Mouse (Mus musculus) erythroblast, embryonic 14.5 days (primary cell): ENCODE results near the gene Mthfsd.

Source experiments
- GATA1 ChIP-seq: IDR thresholded peaks from 2 replicates; pipeline ENCODE4 v1.6.1; 2012; ENCODE audit warnings: low read length, inconsistent platforms, mixed read lengths
- TAL1 ChIP-seq: IDR thresholded peaks from 3 replicates; pipeline ENCODE4 v1.6.1; 2012; ENCODE audit warnings: low read length, inconsistent platforms, mixed read lengths

DNA sequence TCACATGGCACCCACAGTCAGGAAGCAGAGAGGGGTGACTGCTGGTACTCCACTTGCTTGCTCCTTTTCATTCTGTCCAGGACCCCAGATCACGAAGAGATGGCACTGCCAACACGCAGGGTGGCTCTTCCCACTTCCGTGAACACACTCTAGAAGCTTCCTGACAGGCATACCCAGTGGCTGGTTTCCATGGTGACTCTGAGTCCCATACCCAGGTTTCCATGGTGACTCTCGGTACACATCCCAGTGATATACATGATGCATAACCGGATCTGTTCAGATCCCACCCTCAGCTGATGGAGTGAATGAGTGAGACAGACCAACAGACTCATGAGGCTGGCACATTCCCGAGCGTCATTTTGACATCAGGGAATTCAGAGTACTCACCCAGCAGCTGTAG is 49.1 kb downstream of the Mthfsd start:
- TF ChIP-seq GATA1 (no peak), TAL1 (no peak)
